ENCODE assay signal across 16 mouse cellular contexts in genomic region chr3:53984743-53985550, GRCm38 (mm10).
"Had no signal": no experiment of that assay in that cellular context is flagged by ENCODE, and none has a peak within 500 bp of the region (broad histone marks: within the 10 kb centered on the region; RNA-seq: fewer than 3 reads in every experiment).

No protein-coding gene starts in this region.

- H3K27ac ChIP-seq: kidney, postnatal 0 days; left cerebral cortex, adult 2 months; limb, embryonic 12.5 days; limb, embryonic 15.5 days; liver, embryonic 14.5 days; macrophage had no signal

- H3K9ac ChIP-seq: limb, embryonic 12.5 days; limb, embryonic 15.5 days; liver, embryonic 14.5 days; liver, postnatal 0 days; lung, embryonic 14.5 days had no signal

- H3K4me2 ChIP-seq: limb, embryonic 12.5 days; limb, embryonic 15.5 days; liver, embryonic 11.5 days; lung, embryonic 14.5 days had no signal

- H3K4me1 ChIP-seq: limb, embryonic 12.5 days; limb, embryonic 15.5 days had no signal

- DNase-seq: kidney, postnatal 25 days; layer of hippocampus, postnatal 36 days; left cerebral cortex, postnatal 4 days; liver, postnatal 0 days; lung, embryonic 14.5 days; midbrain, embryonic 14.5 days; thymus, adult 18-20 months; thymus, postnatal 36 days had no signal

- ATAC-seq: liver, postnatal 0 days; lung, postnatal 0 days had no signal

- H3K27me3 ChIP-seq: limb, embryonic 12.5 days; limb, embryonic 15.5 days had no signal

- H3K9me3 ChIP-seq: limb, embryonic 12.5 days; limb, embryonic 15.5 days had no signal

- H3K4me3 ChIP-seq: left cerebral cortex, adult 2 months; limb, embryonic 12.5 days; limb, embryonic 15.5 days had no signal

- H3K36me3 ChIP-seq: limb, embryonic 12.5 days; limb, embryonic 15.5 days had no signal
